Mouse (Mus musculus): Measurements from ENCODE around the gene Crygn. TPM values are rescaled to one million over a fixed set of nuclear protein-coding genes. Genes with fewer than 3 reads are reported as not detected.

The Crygn gene
- not detected for total RNA-seq (2023)

DNA sequence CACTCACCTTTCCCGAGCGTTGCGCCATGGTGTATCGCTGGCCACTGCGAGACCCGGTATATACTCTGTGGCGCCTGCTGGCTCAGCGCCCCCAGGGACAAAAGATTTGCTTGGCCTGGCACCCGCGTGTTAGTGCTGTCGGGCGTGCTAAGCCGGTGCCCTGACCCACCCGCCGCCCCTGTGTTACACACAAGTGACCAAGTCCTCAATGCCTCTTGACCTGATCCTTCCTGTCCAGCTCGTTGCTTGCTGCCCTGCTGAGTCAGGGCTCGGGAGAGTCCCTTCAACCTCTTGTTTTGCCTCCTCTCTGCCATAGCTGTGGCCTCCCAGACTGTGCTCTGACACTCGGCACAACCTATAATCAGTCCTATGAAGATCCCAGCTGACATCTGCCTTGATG is at the start of gene Crygn:
Gene Crygn, minus strand, starts transcription at position 193 of the 400 bp plus-strand sequence.

DNA sequence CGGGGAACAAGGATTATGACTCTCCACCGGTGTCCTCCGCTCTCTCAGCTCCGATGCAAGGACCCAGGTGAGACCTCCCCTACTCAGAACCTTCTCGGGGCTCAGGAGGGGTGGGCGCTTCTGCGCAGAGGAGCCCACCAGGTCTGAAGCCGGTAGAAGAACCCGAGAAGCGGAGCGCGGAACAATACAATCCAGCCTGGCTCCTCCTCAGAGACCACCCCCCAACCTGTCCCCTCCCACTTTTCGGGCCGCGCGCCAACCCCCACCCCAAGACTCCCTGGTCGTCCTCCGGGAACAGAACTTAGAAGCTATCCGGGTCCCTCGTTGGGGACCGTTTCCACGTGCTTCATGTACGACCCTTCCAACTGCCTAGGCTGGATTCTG is 27.3 kb downstream of the Crygn start, which contains the start of gene Wdr86:
Gene Wdr86, minus strand, starts transcription at position 240 of the 384 bp plus-strand sequence.

Other genes starting within 250 kb of the Crygn start
- not detected for gene Gbx1, start 230.8 kb downstream of the Crygn start, total RNA-seq (2023)
- not detected for gene Asb10, start 217.0 kb downstream of the Crygn start, total RNA-seq (2023)
- gene 4931409K22Rik, start 201.2 kb downstream of the Crygn start, total RNA-seq (2023), result not detected
- 42.8 TPM for gene Abcf2, start 180.5 kb downstream of the Crygn start, total RNA-seq (2023)
- gene Chpf2, start 171.3 kb downstream of the Crygn start, total RNA-seq (2023), result 28.8 TPM
- gene Smarcd3, start 133.6 kb downstream of the Crygn start, total RNA-seq (2023), result not detected
- gene Nub1, start 72.5 kb downstream of the Crygn start, total RNA-seq (2023), result 110 TPM
- not detected for gene Wdr86, start 27.3 kb downstream of the Crygn start, total RNA-seq (2023)
- gene Rheb, start 84.6 kb upstream of the Crygn start, total RNA-seq (2023), result 69.1 TPM